Mouse (Mus musculus): ENCODE measurements around the gene Snap25. TPM values are rescaled to one million over a fixed set of nuclear protein-coding genes. Genes with fewer than 3 reads are reported as not detected.

Snap25 gene
- polyA plus RNA-seq (2012; rRNA removed): 3.0 and 3.1 TPM in 2 replicates

- DNase-seq (ENCODE audit: low read depth, low spot score): no peak
- 2% methylated on average over 20 of the region's 20 CpGs for WGBS
Observed at GRCm38 (mm10) chr2:136713299-136713758, at the start of gene Snap25. Gene Snap25, plus strand, starts transcription at chr2:136713453.

- DNase-seq (ENCODE audit: low read depth, low spot score): peak; percentile 58
- 26% methylated on average over 1 of the region's 1 CpGs for WGBS
Observed at GRCm38 (mm10) chr2:136666951-136667350, 46.3 kb upstream of the Snap25 start.

- WGBS: 87% methylated on average over 3 of the region's 3 CpGs
- no peak for DNase-seq (ENCODE audit: low read depth, low spot score)
Observed at GRCm38 (mm10) chr2:136669183-136669582, 44.1 kb upstream of the Snap25 start.

- 33% methylated on average over 3 of the region's 3 CpGs for WGBS
- DNase-seq (ENCODE audit: low read depth, low spot score): no peak
Observed at GRCm38 (mm10) chr2:136669665-136670064, 43.6 kb upstream of the Snap25 start.

- no peak for DNase-seq (ENCODE audit: low read depth, low spot score)
- WGBS: 53% methylated on average over 9 of the region's 9 CpGs
Observed at GRCm38 (mm10) chr2:136670539-136671271, 42.5 kb upstream of the Snap25 start.

- 87% methylated on average over 4 of the region's 4 CpGs for WGBS
- no peak for DNase-seq (ENCODE audit: low read depth, low spot score)
Observed at GRCm38 (mm10) chr2:136674077-136674757, 39.0 kb upstream of the Snap25 start.

- 87% methylated on average over 2 of the region's 2 CpGs for WGBS
- DNase-seq (ENCODE audit: low read depth, low spot score): no peak
Observed at GRCm38 (mm10) chr2:136676196-136676595, 37.1 kb upstream of the Snap25 start.

- no peak for DNase-seq (ENCODE audit: low read depth, low spot score)
- WGBS: 29% methylated on average over 8 of the region's 8 CpGs
Observed at GRCm38 (mm10) chr2:136676918-136677445, 36.3 kb upstream of the Snap25 start.

GRCm38 (mm10) chr2:136678321-136679161 is 34.7 kb upstream of the Snap25 start:
- WGBS: 3% methylated on average over 44 of the region's 44 CpGs
- DNase-seq (ENCODE audit: low read depth, low spot score): no peak

GRCm38 (mm10) chr2:136679280-136680221 is 33.7 kb upstream of the Snap25 start:
- DNase-seq (ENCODE audit: low read depth, low spot score): peak; percentile 60
- WGBS: 1% methylated on average over 24 of the region's 24 CpGs

- DNase-seq (ENCODE audit: low read depth, low spot score): no peak
Observed at GRCm38 (mm10) chr2:136682146-136682860, 30.9 kb upstream of the Snap25 start.

GRCm38 (mm10) chr2:136686195-136686594 is 27.1 kb upstream of the Snap25 start:
- DNase-seq (ENCODE audit: low read depth, low spot score): no peak
- 45% methylated on average over 3 of the region's 3 CpGs for WGBS

More at GRCm38 (mm10) chr2:136682146-136682860, 30.9 kb upstream of the Snap25 start:
- 47% methylated on average over 11 of the region's 11 CpGs for WGBS

GRCm38 (mm10) chr2:136687316-136687715 is 25.9 kb upstream of the Snap25 start:
- 80% methylated on average over 4 of the region's 4 CpGs for WGBS
- no peak for DNase-seq (ENCODE audit: low read depth, low spot score)

GRCm38 (mm10) chr2:136689476-136689875 is 23.8 kb upstream of the Snap25 start:
- 44% methylated on average over 4 of the region's 4 CpGs for WGBS
- no peak for DNase-seq (ENCODE audit: low read depth, low spot score)

- DNase-seq (ENCODE audit: low read depth, low spot score): no peak
- 67% methylated on average over 1 of the region's 1 CpGs for WGBS
Observed at GRCm38 (mm10) chr2:136691681-136692080, 21.6 kb upstream of the Snap25 start.

- WGBS: 78% methylated on average over 3 of the region's 3 CpGs
- DNase-seq (ENCODE audit: low read depth, low spot score): no peak
Observed at GRCm38 (mm10) chr2:136699429-136700227, 13.6 kb upstream of the Snap25 start.

GRCm38 (mm10) chr2:136703376-136703775 is 9.9 kb upstream of the Snap25 start:
- DNase-seq (ENCODE audit: low read depth, low spot score): no peak
- 60% methylated on average over 2 of the region's 2 CpGs for WGBS
